Mouse (Mus musculus) MN1 (cell line): Measurements from ENCODE around the gene Atf1.

Experiments
- DNase-seq: peaks from one replicate; pipeline ENCODE4 v3.0.0-alpha.2; 2016; ENCODE audit warnings: low spot score

Gene Atf1

DNA sequence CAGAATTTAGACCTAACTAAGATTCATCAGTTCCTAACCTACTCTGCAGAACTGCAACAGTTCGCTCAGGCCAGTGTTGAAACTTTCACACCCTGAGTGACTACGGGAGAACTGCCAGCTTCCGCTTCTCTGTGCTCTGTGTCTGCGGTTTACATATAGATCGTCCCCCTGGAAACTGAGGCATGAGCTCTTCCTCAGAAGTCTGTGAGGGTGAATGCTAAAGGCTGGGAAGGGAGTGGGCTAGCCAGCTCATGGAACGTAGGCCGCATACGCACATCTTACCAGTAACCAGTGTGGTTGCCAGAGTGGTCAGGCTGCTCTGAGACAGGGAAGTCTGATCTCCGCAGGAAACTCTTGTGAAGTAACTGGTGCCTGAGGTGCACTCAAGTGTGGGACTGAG is 11.4 kb upstream of the Atf1 start:
- DNase-seq: no peak

DNA sequence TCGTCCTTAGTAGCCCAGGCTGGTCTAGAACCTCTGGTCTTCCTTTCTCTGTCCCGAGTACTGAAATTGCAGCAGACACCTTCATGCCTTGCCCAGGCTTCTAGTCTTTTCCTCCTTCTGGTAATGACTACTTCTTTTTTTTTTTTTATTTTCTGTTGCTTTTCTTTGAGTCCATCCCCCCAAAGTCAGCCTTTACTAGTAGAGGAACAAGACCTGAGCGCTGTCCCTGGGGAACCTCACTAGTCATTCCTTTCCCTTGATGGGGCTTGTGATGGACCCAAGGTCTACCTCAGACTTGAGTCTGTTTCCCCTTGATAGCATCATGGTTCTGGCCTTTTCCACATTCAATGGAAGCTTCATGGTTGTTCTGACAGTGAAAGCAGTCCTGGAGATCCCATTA is 9.6 kb upstream of the Atf1 start:
- no peak for DNase-seq

DNA sequence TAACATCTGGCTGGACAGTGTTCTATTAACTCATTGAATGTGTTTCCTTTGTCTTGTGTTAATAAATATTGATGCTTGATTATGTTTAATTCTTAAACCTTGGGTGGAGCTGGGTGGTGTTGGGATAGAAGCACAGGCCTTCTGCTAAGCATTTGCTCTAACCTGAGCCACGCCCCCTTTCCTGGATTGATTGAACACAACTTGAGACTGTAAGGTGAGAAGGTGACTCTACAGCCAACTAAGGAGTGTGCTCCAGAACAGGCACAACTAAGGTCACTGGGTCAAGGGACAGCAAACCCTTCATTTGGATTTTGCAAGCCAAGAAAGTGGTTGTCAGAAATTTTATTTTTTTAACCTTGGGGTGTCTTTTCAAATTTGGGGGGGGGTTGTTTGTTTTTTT is 8.2 kb upstream of the Atf1 start:
- no peak for DNase-seq

DNA sequence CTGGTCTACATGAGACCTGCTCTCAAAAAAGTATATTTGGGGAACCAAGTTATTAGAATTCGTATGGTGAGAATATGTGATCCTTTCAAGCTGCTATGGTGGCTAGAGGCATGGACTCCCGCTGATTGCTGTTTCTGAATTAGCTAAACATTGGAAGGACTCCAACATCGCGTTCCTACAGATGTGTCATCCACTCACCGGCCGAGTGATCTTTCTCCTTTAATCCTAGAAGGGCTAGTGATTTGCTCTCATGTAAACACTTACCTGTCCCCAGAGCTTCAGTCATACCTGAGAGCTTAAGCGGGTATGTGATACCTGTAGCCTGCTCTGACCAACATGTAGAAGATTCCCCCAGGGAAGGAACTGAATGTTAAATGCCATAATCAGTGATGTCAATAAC is 6.7 kb upstream of the Atf1 start:
- DNase-seq: no peak

- no peak for DNase-seq
Observed at GRCm38 (mm10) chr15:100225381-100225780, 2.2 kb upstream of the Atf1 start.

DNA sequence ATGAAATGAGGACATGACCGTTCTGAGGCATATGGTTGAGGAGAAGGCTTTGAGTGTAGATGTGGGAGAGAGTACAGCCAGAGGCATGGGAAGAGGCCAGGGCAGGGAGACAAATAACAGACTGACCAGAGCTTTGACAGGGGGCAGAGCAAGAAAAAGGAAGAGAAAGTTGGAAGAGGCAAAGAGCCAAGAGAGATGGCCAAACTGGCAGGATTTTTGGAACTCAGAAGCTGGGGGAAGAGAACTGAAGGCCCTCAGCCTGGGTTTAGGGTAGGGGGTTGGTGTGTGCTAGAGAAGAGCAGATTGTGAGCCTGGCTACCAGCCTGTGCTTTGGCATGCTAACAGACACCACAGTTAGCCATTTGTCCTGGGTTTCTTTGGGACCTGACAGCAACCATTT is 1.7 kb upstream of the Atf1 start:
- DNase-seq: no peak

GRCm38 (mm10) chr15:100227031-100227662 is 472 bp upstream of the Atf1 start:
- peak; percentile 70 for DNase-seq

DNA sequence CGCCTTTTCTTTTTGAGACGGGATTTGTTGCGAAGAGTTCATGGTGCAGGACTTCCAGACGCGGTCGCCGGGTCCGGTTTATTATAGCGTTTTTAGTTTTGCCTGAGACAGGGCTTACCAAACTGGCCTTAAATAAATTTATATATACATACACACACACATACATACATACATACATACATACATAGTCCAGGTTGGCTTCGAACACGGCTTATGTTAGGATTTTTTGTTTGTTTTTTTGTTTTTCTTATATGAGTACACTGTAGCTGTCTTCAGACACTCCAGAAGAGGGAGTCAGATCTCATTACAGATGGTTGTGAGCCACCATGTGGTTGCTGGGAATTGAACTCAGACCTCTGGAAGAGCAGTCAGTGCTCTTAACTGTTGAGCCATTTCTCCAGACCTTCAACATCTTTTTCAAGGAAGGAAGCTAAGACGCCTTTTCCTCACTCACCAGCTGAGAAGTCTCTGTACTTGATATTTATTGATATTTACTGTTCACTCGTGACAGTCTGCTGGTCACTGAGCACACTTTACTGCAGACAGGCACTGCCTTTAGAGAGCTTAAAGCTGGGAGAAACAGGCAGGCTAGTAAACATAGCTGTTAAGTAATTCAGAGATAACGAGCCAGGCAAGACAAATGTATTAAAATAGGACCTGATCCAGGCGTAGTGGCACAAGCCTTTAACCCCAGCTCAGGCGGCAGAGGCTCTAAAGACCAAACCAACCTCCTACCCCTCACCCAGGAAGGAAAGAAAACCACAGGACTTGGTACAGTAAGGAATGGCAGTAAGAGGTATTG is 1.1 kb downstream of the Atf1 start:
- DNase-seq: peak; percentile 58

DNA sequence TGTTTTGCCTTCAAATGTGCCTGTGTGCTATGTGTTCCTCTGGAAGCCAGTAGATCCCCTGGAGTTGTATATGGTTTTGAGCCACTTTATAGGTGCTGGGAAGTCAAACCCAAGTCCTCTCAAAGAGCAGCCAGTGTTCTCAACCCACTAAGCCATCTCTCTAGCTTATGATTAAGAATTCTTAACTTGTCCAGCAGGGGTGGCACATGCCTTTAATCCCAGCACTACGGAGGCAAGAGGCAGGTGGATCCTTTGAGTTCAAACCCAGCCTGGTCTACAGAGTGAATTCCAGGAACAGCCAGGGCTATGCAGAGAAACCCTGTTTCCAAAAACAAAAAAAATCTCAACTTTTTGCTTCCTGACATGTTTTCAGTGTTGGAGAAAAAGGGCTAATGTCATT is 3.0 kb downstream of the Atf1 start:
- no peak for DNase-seq

DNA sequence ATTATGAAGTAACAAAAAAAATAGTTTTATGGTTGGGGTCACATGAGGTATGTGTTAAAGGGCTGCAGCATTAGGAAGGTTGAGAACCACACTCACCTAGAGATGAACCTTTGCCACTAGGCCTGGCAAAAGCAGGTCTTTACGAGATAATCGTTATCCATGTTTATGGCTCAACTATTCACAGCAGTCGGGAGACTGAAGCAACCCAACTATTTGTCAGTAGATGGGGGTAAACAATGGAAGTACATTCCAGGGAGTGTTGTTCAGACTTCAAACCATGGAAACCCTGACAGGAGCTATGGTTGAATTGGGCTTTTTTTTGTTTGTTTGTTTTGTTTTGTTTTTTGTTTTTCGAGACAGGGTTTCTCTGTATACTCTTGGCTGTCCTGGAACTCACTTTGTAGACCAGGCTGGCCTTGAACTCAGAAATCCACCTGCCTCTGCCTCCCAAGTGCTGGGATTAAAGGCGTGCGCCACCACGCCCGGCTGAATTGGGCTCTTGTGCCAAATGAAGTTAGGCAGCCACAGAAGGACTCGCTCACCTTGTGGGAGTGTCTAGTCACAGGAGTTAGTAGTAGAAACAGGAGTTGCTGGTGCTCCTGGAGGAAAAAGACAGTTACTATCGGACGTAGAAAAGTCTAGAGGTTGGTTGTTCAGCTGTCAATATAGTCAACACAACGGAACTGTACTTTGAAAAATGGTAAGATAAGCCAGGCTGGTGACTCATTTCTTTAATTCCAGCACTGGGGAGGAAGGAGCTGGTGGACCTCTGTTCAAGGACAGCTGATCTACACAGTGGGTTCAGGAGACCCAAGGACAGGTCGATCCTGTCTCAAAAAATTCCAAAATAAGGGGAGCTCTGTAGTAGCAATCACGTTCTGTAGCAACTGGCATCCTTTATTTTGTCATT is 4.3 kb downstream of the Atf1 start:
- no peak for DNase-seq

DNA sequence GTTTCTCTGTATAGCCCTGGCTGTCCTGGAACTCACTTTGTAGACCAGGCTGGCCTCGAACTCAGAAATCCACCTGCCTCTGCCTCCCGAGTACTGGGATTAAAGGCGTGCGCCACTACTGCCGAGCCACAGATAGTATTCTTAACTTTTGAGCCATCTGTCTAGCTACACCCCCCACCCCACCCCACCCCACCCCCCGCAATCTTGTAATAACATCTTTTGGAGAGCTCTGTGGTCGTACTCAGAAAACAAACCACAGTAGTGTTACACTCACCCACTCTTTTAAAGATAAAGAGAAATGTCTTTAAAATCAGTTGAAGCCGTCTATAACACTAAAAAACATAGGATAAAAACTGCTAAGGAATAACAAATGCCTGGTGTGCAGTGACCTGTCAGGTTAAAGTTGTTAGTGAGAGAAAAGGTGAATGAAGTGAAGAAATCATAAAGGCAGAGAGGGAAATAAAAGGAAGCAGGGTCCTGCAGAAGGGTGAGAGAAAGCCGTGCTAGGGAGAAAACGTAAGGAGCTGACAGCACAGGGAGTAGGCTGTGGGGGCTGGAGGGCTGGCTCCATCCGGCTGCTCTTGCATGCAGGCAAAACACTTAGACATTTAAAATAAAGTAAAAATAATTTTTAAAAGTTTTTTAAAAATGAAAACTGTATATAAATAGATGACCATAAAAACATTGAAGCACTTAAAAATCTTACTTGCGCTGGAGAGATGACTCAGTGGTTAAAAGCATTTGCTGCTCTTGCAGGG is 7.8 kb downstream of the Atf1 start:
- no peak for DNase-seq

- no peak for DNase-seq
Observed at GRCm38 (mm10) chr15:100236952-100237351, 9.3 kb downstream of the Atf1 start.

GRCm38 (mm10) chr15:100241780-100242179 is 14.2 kb downstream of the Atf1 start:
- no peak for DNase-seq

DNA sequence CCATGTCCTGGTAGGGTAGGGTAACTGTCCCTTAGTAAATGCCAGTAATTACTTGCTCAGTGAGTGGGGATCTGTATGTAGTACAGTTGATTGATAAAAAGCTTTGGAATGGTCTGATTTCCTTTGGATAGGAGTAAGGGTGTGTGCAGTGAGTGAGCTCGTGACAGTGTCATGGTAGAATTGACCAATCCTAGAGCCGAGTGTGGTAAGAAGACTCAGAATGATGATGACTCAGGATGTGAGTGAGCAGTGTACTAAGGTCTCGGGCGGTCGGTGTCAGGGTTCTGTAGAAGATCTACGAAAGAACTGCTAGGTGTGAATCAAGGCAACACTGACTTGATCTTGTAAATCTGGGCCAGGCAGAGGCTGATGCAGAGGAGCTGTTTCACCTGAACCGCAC is 18.3 kb downstream of the Atf1 start:
- DNase-seq: no peak

DNA sequence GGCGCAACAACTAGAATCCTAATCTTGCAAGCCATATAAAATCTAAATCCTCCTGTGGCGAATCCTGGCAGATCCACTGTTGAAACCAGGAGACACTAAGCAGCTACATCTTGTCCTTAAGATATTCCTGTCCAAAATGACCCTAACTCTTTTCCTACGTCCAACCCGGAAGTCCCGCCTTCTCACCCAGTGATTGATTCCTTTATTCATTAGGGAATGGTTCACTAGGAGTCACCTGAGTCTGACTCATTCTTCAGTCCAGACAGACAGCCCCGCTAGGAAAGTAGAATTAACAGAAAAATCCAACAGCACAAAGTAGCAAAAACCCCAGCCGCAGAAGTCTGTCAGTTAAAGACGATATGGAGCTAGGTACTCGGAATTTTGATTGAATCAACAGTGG is 19.7 kb downstream of the Atf1 start:
- DNase-seq: no peak

DNA sequence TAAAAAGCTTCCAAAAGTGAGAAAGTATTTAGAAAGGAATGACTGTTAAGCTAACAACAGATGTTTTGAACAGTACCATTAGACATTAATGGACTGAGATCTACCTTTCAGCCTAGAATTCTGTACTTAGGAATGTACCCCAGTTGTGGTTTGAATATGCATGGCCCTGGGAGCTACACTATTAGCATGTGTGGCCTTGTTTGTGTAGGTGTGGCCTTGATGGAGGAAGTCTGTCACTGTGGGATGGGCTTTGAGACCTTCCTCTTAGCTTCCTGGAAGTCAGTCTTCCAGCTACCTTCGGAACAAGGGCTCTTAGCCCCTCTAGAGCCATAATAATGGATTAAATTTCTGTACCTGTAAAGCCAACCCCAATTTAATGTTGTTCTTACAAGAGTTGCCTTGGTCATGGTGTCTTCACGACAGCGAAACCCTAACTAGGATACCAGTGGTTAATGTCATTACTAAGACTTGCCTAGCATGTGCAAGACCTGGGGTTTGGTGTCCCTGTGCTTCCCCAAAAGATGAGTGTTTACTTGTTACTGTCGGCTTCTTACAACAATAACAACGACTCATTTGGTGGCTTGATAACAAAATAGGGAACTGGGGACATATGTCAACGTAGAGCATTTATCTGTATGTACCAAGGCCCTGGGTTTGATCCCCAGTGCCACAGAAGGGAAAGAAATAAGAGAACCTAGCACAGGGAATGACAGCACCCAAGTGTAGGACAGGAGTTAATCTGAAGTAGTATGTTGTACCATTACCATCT is 21.2 kb downstream of the Atf1 start:
- no peak for DNase-seq

- DNase-seq: peak; percentile 27
Observed at GRCm38 (mm10) chr15:100251153-100251780, 23.6 kb downstream of the Atf1 start.

- DNase-seq: no peak
Observed at GRCm38 (mm10) chr15:100256386-100256785, 28.8 kb downstream of the Atf1 start.

DNA sequence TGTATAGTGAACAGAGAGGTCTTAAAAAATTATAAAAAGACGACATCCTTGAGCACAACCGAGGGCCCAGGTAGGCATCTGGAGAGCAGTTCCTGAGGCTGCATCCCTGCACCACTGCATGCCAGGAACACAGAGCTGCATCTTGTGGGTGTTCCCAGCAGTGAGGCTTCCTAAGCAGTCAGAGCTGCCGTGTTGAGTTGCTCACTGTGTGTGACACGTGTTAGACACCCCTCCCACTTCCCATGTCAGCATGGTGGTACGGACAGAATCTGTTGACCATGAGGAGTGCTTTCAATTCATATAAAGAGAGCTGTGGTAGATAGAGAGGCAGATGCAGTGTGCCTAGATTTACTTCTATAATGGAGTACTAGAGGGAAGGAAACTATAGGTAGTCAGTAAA is 29.7 kb downstream of the Atf1 start:
- DNase-seq: no peak

DNA sequence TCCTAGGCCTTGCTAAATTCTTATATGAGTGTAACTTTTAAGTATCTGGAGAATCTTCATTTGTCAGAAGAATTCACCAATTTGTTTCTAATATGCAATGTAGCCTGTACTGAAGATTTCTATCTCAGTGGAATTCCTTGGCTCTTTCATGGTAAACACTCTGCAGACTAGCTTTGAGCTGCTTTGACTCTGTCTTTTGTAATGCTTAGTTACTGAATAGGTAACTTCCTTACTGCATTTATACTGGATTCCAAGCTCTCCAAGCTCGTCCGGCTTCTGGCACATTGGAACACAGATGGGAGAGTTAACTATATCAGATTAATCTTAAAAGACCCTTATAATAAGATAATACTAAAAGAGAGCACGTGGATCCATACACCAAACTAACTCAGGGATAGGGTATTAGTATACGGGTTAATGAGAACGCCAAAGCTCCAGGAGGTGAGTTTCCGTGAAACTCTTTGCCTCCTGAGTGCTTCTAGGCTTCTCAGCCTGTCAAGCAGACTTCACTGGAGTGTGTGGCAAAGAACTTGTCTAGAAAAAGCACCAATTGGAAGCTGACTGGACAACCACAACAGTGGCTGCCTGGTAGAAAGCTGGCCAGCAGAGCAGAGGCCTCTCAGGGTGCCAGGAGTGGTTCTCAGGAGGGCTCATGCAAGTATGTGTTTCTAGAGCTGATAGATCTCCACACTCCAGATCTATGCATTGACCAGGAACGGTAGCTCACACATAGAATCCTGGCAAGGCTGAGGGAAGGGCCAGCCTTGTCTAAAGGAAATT is 31.2 kb downstream of the Atf1 start:
- no peak for DNase-seq
